Mouse (Mus musculus): Measurements from ENCODE around the gene Zfp444.
"Not testable (repeated sequence)": the region's sequence is repeated elsewhere in the genome, so short reads cannot be mapped to it uniquely, and the experiment has no call there.

- TF ChIP-seq CTCF (IDR thresholded peaks at IDR 0.05; ENCODE audit: borderline replicate concordance, insufficient read depth, low read length), result 0 out of 2 replicates have a peak, but pooled peaks have one; percentile 16
- TF ChIP-seq POLR2A (IDR thresholded peaks at IDR 0.05; ENCODE audit: low read depth, low read length), result not testable (repeated sequence)
Measured at GRCm38 (mm10) chr7:6240841-6241425, 68.9 kb downstream of the Zfp444 start.

All from embryonic fibroblast, embryonic 13.5 days (primary cell).